Mouse (Mus musculus): ENCODE results near the gene Dnhd1.
"Not testable (repeated sequence)": the region's sequence is repeated elsewhere in the genome, so short reads cannot be mapped to it uniquely, and the experiment has no call there.

DNA sequence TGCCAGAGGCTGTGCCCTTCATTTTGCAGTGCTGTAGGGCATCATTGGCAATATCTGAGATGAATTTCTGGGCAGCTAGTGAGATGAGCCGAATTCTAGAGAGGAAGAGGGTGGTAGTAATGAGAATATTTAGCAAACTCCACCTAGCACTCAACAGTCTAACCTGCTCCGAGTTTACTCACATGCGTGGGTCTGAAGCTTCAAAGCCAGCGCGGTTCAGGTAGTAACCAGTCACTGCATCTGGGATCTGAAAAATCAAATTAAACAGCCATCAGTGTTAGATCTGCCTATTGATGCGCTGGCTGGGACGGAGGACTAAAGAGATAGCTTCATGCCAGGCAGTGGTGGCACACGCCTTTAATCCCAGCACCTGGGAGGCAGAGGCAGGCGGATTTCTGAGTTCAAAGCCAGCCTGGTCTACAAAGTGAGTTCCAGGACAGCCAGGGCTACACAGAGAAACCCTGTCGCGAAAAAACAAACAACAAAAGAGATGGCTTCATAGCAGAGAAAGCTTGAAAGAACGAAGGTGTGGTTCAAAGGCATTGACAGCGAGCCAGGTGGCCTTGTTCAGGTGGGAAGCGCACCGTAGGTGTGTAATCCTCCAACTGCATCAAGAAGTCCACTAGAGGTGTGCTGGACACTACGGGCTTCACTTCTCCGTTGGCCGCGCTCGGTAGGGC, 92.8 kb downstream of the Dnhd1 start:
- not testable (repeated sequence) for TF ChIP-seq CTCF (IDR thresholded peaks at IDR 0.05; ENCODE audit: borderline replicate concordance, insufficient read depth, low read depth, low read length); POLR2A (IDR thresholded peaks at IDR 0.05; ENCODE audit: borderline replicate concordance, insufficient read depth, low read length)
